24 mouse cellular contexts compared by ENCODE assay signal in genomic region chrX:56342921-56343320, GRCm38 (mm10).
"Had no signal": no experiment of that assay in that cellular context is flagged by ENCODE, and none has a peak within 500 bp of the region (broad histone marks: within the 10 kb centered on the region; RNA-seq: fewer than 3 reads in every experiment).

No protein-coding gene starts in this region.

- H3K4me3 ChIP-seq: heart, adult 2 months; heart, embryonic 13.5 days; heart, embryonic 15.5 days; hindbrain, embryonic 13.5 days; hindbrain, embryonic 15.5 days; limb, embryonic 13.5 days; limb, embryonic 15.5 days; liver, embryonic 12.5 days had no signal

- H3K36me3 ChIP-seq: heart, embryonic 13.5 days; heart, embryonic 15.5 days; hindbrain, embryonic 13.5 days; hindbrain, embryonic 15.5 days; limb, embryonic 13.5 days; limb, embryonic 15.5 days; liver, embryonic 12.5 days had no signal

- H3K9me3 ChIP-seq: heart, embryonic 13.5 days; heart, embryonic 15.5 days; hindbrain, embryonic 13.5 days; hindbrain, embryonic 15.5 days; limb, embryonic 13.5 days; limb, embryonic 15.5 days; liver, embryonic 12.5 days had no signal

- DNase-seq: gastrocnemius, postnatal 14 days; gastrocnemius, postnatal 36 days; heart, adult 11 months; heart, adult 2 months; heart, postnatal 14 days; heart, postnatal 36 days; kidney, adult 11 months; kidney, adult 8-10 months; kidney, postnatal 10 days; kidney, postnatal 25 days; layer of hippocampus, adult 9-11 months; layer of hippocampus, postnatal 36 days; left cerebral cortex, postnatal 4 days had no signal

- ATAC-seq: hindbrain, postnatal 0 days; intestine, embryonic 16.5 days; liver, embryonic 12.5 days had no signal

- H3K27ac ChIP-seq: heart, adult 2 months; heart, embryonic 13.5 days; heart, embryonic 15.5 days; hindbrain, embryonic 13.5 days; hindbrain, embryonic 15.5 days; hindbrain, postnatal 0 days; limb, embryonic 13.5 days; limb, embryonic 15.5 days; liver, embryonic 12.5 days; liver, embryonic 14.5 days had no signal

- H3K4me2 ChIP-seq: heart, embryonic 11.5 days; heart, embryonic 13.5 days; heart, embryonic 15.5 days; hindbrain, embryonic 13.5 days; hindbrain, embryonic 15.5 days; limb, embryonic 13.5 days; limb, embryonic 15.5 days; liver, embryonic 12.5 days had no signal

- H3K9ac ChIP-seq: heart, embryonic 13.5 days; heart, embryonic 15.5 days; hindbrain, embryonic 13.5 days; hindbrain, embryonic 15.5 days; limb, embryonic 13.5 days; limb, embryonic 15.5 days; liver, embryonic 12.5 days; liver, embryonic 14.5 days had no signal

- H3K27me3 ChIP-seq: heart, embryonic 13.5 days; heart, embryonic 15.5 days; hindbrain, embryonic 13.5 days; hindbrain, embryonic 15.5 days; limb, embryonic 13.5 days; limb, embryonic 15.5 days; liver, embryonic 12.5 days had no signal

- H3K4me1 ChIP-seq: heart, embryonic 13.5 days; heart, embryonic 15.5 days; hindbrain, embryonic 15.5 days; limb, embryonic 13.5 days; limb, embryonic 15.5 days; liver, embryonic 12.5 days had no signal
